Mouse (Mus musculus): ENCODE results near the gene Clec3b. TPM values are rescaled to one million over a fixed set of nuclear protein-coding genes. Genes with fewer than 3 reads are reported as not detected.

Gene Clec3b
- 19.2 and 20.0 TPM in 2 replicates for polyA plus RNA-seq (2012; rRNA removed)

DNA sequence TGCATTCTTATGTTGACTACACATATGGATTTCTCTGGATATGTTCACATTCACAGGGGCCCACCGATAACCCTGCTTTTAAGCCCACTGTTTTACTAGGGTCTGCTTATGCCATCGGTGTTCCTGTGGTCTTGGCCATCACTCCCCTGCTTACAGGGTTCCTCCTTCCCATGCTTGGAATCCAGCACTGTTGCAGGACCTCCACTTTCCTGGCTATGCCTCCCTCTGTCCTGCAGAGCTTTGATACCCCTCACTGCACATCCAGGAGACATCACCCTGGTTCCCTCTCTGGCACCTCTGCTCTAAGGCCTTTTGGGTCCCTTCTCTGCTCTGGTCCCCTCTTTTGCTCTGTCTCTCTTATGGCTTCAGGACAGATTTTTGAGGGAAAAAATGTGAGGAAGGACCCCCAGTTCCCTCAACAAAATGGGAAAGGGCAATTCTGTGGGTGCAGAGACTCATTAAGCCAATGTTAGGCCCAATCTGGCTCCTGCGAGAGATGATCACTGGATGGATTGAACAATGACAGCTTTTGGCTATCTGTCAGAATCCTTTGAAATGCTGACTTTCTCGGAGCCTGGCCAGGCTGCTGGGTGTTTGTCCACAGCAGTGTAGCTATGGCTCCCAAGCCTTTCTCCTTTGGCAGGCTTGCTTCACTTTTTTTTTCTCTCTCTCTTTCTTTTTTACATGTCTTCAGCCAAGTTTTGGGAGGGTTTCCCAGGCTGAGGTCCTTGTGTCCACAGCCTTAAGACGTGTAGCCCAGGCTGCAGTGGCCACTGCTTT lies at the start of gene Clec3b:
Gene Clec3b, plus strand, starts transcription at position 706 of the 780 bp plus-strand sequence.
- DNase-seq, result no peak
- WGBS, result 95% methylated on average over 5 of the region's 5 CpGs
- no peaks in the 10 kb centered on the region for H3K36me3 ChIP-seq (ENCODE audit: control insufficient read depth, insufficient read depth, low read length)
- peaks cover 9% of the 10 kb centered on the region for H3K4me1 ChIP-seq (replicated peaks; ENCODE audit: control insufficient read depth, insufficient read depth, low read length)
- peak within 1 kb of the TSS; percentile 89 for H3K27ac ChIP-seq (ENCODE audit: control insufficient read depth, insufficient read depth, low read length)
- no peak for TF ChIP-seq CTCF (IDR thresholded peaks at IDR 0.05; ENCODE audit: borderline replicate concordance, control insufficient read depth, extremely low read depth, insufficient read depth, low read length, poor library complexity)
- TF ChIP-seq POLR2A (IDR thresholded peaks at IDR 0.05; ENCODE audit: control insufficient read depth, extremely low read depth, insufficient read depth, low read length, poor library complexity), result no peak
- H3K4me3 ChIP-seq (ENCODE audit: control insufficient read depth, insufficient read depth, low read length), result no peak within 1 kb of the TSS
- H3K27me3 ChIP-seq (ENCODE audit: control insufficient read depth, insufficient read depth, low read length), result no peaks in the 10 kb centered on the region

DNA sequence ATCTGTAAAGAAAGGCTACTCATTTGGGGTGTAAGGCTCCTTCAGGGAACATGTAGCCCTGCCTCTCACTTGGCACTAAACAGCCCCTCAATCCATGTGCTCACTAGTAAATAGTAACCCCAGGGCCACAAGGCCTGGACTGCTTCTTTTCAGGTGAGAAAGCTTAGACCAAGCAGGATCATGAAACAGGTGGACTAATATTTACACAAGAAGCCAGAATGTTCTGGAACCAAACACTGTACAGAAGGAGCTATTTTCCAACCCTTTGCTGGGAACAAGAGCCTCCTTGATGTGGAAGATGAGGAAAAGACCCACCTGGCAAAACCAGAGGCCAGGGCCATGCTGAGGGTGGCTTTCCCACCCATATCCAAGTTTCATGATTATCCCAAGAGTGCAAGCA lies 47.3 kb upstream of the Clec3b start:
- no peaks in the 10 kb centered on the region for H3K27me3 ChIP-seq (ENCODE audit: control insufficient read depth, insufficient read depth, low read length)
- TF ChIP-seq POLR2A (IDR thresholded peaks at IDR 0.05; ENCODE audit: control insufficient read depth, extremely low read depth, insufficient read depth, low read length, poor library complexity), result no peak
- no peaks in the 10 kb centered on the region for H3K4me1 ChIP-seq (replicated peaks; ENCODE audit: control insufficient read depth, insufficient read depth, low read length)
- H3K36me3 ChIP-seq (ENCODE audit: control insufficient read depth, insufficient read depth, low read length), result peaks cover 14% of the 10 kb centered on the region
- no peak overlapping the region for H3K4me3 ChIP-seq (ENCODE audit: control insufficient read depth, insufficient read depth, low read length)
- H3K27ac ChIP-seq (ENCODE audit: control insufficient read depth, insufficient read depth, low read length), result no peak overlapping the region
- DNase-seq, result no peak

DNA sequence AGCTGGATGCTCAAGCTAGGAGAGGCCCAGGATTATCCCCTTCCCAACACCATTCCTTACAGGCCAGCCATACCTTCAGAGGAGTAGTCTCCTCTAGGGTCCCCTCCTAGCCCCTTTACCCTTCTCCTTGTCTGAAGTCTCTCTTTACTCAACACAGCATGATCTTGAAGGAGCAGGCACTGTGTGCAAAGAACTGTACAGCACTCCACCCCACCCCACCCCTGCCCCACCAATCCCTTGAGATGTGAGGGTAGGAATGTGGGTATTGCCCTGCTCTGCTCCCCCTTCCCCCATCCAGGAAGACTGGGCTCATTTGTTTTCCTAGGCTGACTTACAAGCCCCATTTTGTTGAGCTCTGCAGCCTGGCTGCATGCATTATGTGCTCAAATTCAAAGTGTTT lies 46.4 kb upstream of the Clec3b start:
- no peaks in the 10 kb centered on the region for H3K4me1 ChIP-seq (replicated peaks; ENCODE audit: control insufficient read depth, insufficient read depth, low read length)
- H3K27me3 ChIP-seq (ENCODE audit: control insufficient read depth, insufficient read depth, low read length), result no peaks in the 10 kb centered on the region
- peaks cover 6% of the 10 kb centered on the region; the same call in 1 of the 2 replicates for H3K36me3 ChIP-seq (ENCODE audit: control insufficient read depth, insufficient read depth, low read length)
- no peak overlapping the region for H3K27ac ChIP-seq (ENCODE audit: control insufficient read depth, insufficient read depth, low read length)
- DNase-seq, result no peak
- TF ChIP-seq CTCF (IDR thresholded peaks at IDR 0.05; ENCODE audit: borderline replicate concordance, control insufficient read depth, extremely low read depth, insufficient read depth, low read length, poor library complexity) (no peak), POLR2A (IDR thresholded peaks at IDR 0.05; ENCODE audit: control insufficient read depth, extremely low read depth, insufficient read depth, low read length, poor library complexity) (no peak)
- H3K4me3 ChIP-seq (ENCODE audit: control insufficient read depth, insufficient read depth, low read length), result no peak overlapping the region

DNA sequence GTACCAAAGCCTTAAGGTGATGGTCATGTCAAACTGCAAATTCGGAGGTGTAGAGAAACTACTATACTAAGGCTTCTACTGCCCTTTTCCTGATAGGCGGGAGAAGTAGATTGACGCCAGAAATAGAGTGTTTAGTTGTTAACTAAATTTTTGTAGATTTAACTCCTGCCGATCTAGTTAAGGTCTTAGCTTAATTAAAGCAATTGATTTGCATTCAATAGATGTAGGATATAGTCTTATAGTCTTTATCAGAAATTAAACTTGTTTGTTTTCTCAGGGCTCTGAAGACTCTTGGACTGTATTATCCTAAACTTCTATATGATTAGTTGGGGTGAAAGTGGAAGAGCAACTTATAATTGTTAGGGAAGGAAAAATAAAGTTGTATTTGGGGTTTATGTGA lies 43.6 kb upstream of the Clec3b start:
- Histone ChIP-seq H3K36me3 (ENCODE audit: control insufficient read depth, insufficient read depth, low read length) (no peaks in the 10 kb centered on the region), H3K27ac (ENCODE audit: control insufficient read depth, insufficient read depth, low read length) (no peak overlapping the region), H3K4me3 (ENCODE audit: control insufficient read depth, insufficient read depth, low read length) (no peak overlapping the region), H3K4me1 (replicated peaks; ENCODE audit: control insufficient read depth, insufficient read depth, low read length) (no peaks in the 10 kb centered on the region), H3K27me3 (ENCODE audit: control insufficient read depth, insufficient read depth, low read length) (no peaks in the 10 kb centered on the region)
- no peak for DNase-seq
- TF ChIP-seq POLR2A (IDR thresholded peaks at IDR 0.05; ENCODE audit: control insufficient read depth, extremely low read depth, insufficient read depth, low read length, poor library complexity) (no peak), CTCF (IDR thresholded peaks at IDR 0.05; ENCODE audit: borderline replicate concordance, control insufficient read depth, extremely low read depth, insufficient read depth, low read length, poor library complexity) (no peak)
- 97% methylated on average over 4 of the region's 4 CpGs for WGBS

DNA sequence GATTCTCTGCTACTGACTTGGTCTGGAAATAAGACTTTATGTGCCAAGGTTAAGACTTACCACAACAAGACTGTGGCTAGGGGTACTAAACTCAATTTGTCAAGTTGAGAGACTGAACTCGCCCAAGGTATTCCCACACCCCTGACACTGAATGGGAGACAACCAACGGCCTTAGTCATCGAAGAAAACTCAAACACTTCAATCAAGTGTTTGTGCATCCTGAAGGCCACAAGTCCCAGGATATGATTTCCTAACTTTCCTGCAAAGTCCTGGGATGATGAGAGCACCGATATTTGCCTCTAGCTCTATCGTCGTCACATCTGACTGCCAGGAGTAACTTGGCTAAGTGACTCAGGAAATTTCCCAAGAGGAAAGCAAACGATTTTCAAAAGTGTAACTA lies 41.6 kb upstream of the Clec3b start:
- Histone ChIP-seq H3K27ac (ENCODE audit: control insufficient read depth, insufficient read depth, low read length) (no peak overlapping the region), H3K27me3 (ENCODE audit: control insufficient read depth, insufficient read depth, low read length) (no peaks in the 10 kb centered on the region), H3K4me1 (replicated peaks; ENCODE audit: control insufficient read depth, insufficient read depth, low read length) (peaks cover 10% of the 10 kb centered on the region), H3K4me3 (ENCODE audit: control insufficient read depth, insufficient read depth, low read length) (no peak overlapping the region), H3K36me3 (ENCODE audit: control insufficient read depth, insufficient read depth, low read length) (no peaks in the 10 kb centered on the region)
- TF ChIP-seq POLR2A (IDR thresholded peaks at IDR 0.05; ENCODE audit: control insufficient read depth, extremely low read depth, insufficient read depth, low read length, poor library complexity) (no peak), CTCF (IDR thresholded peaks at IDR 0.05; ENCODE audit: borderline replicate concordance, control insufficient read depth, extremely low read depth, insufficient read depth, low read length, poor library complexity) (no peak)
- 93% methylated on average over 7 of the region's 7 CpGs for WGBS
- DNase-seq, result no peak

DNA sequence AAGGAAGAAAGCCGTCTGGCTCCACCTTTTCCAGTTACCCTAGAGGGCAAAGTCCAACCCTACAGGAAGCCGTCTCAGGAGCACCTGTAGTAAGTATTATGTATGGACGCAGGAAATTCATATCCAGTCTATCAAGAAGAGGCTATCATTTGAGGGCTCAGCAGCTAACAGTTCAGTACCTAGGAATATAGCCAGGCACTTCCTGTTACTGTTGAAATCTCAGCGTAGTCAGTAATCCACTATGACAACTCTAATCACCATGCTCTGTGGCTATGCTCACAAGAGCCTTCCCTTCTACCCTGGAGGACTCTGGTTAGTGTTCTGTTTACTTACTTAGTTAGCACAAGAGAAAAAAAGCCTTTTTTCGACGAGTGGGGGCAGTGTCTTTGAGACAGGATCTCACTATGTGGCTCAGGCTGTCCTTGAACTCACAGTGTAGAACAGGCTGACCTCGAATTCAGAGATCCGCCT lies 39.0 kb upstream of the Clec3b start:
- DNase-seq, result peak; percentile 8
- Histone ChIP-seq H3K4me1 (replicated peaks; ENCODE audit: control insufficient read depth, insufficient read depth, low read length) (peaks cover 10% of the 10 kb centered on the region), H3K27ac (ENCODE audit: control insufficient read depth, insufficient read depth, low read length) (no peak overlapping the region), H3K27me3 (ENCODE audit: control insufficient read depth, insufficient read depth, low read length) (no peaks in the 10 kb centered on the region), H3K36me3 (ENCODE audit: control insufficient read depth, insufficient read depth, low read length) (no peaks in the 10 kb centered on the region), H3K4me3 (ENCODE audit: control insufficient read depth, insufficient read depth, low read length) (no peak overlapping the region)
- no peak for TF ChIP-seq POLR2A (IDR thresholded peaks at IDR 0.05; ENCODE audit: control insufficient read depth, extremely low read depth, insufficient read depth, low read length, poor library complexity)
- no peak for TF ChIP-seq CTCF (IDR thresholded peaks at IDR 0.05; ENCODE audit: borderline replicate concordance, control insufficient read depth, extremely low read depth, insufficient read depth, low read length, poor library complexity)
- WGBS, result 47% methylated on average over 8 of the region's 8 CpGs
